Comparison of ENCODE assay signal across 19 mouse cellular contexts in the genomic region with DNA sequence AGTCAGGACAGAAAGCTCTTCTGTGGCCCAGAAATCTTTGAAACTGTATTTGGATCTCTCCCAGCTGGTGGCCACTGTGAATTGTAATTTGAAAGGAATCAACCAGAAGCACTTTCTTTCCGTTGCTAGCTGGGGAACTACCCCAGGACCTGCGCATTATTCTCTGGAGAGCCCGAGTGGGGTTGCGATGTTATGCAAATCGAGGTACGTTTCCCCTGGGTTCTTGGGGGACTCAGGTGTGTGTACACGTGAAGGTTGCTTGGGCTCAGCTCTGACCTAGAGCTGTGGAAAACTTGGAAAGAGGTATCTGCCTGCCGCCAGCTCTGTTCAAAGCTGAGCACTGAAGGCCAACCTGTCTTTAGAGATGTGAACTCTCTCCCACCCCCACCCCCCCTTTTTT. TPM values are rescaled to one million over a fixed set of nuclear protein-coding genes. Genes with fewer than 3 reads are reported as not detected.
A peak's percentile ranks its signal among the peaks of the same experiment; 100 is the strongest.
DNase-seq lines count a peak whose midpoint lies in the region; ATAC-seq and TF ChIP-seq lines count a peak whose summit lies in the region.
"Had no signal": no experiment of that assay in that cellular context is flagged by ENCODE, and none has a peak within 500 bp of the region (broad histone marks: within the 10 kb centered on the region; RNA-seq: fewer than 3 reads in every experiment).

No protein-coding gene starts in this region.

- no peaks in the 10 kb centered on the region for H3K36me3 ChIP-seq in liver, embryonic 11.5 days (ENCODE audit: control insufficient read depth, insufficient read depth, low read length)
- H3K36me3 ChIP-seq: midbrain, embryonic 12.5 days had no signal

- intact Hi-C loops in gastrocnemius, adult 2 months (cut with DNase I): no loop called here

- H3K4me3 ChIP-seq in gastrocnemius, adult 2 months: no peak overlapping the region
- H3K4me3 ChIP-seq in liver, embryonic 11.5 days (ENCODE audit: low read depth, low read length): peak overlapping the region; percentile 2; the same call in 1 of the 2 replicates
- H3K4me3 ChIP-seq: midbrain, embryonic 12.5 days had no signal

- H3K4me1 ChIP-seq in liver, embryonic 11.5 days (replicated peaks; ENCODE audit: control insufficient read depth, insufficient read depth, low read length): peaks cover 15% of the 10 kb centered on the region

- no peak for TF ChIP-seq CTCF in gastrocnemius, adult 2 months (IDR thresholded peaks at IDR 0.05)

- H3K9ac ChIP-seq in liver, embryonic 11.5 days (ENCODE audit: low read depth, low read length): no peak overlapping the region
- H3K9ac ChIP-seq: forebrain, postnatal 0 days; midbrain, embryonic 12.5 days had no signal

- no peaks in the 10 kb centered on the region for H3K9me3 ChIP-seq in liver, embryonic 11.5 days (ENCODE audit: control insufficient read depth, low read length)
- H3K9me3 ChIP-seq: hindbrain, embryonic 10.5 days; midbrain, embryonic 12.5 days had no signal

- H3K27me3 ChIP-seq in liver, embryonic 11.5 days (replicated peaks; ENCODE audit: control insufficient read depth, insufficient read depth, low read length): no peaks in the 10 kb centered on the region

- H3K27ac ChIP-seq in gastrocnemius, adult 2 months: peak overlapping the region; percentile 46; the same call in 1 of the 2 replicates
- H3K27ac ChIP-seq in liver, embryonic 11.5 days (ENCODE audit: low read depth, low read length): no peak overlapping the region
- H3K27ac ChIP-seq: hindbrain, embryonic 10.5 days; midbrain, embryonic 12.5 days had no signal

- no peak for DNase-seq in gastrocnemius, adult 2 months
- DNase-seq in gastrocnemius, adult 8-10 months (ENCODE audit: low spot score in 2 of 2): no peak
- DNase-seq in kidney, adult 11 months: peak; percentile 34
- DNase-seq in kidney, postnatal 14 days: no peak
- DNase-seq in liver, embryonic 11.5 days (ENCODE audit: low spot score): no peak
- no peak for DNase-seq in liver
- DNase-seq in R1 (ENCODE audit: low read depth, low spot score): peak; percentile 88
- DNase-seq in adrenal gland, postnatal 36 days: no peak
- DNase-seq: forebrain, postnatal 0 days; gastrocnemius, postnatal 25 days; lung, postnatal 14 days; retina, postnatal 1 day; thymus, adult 18-20 months had no signal

- peak overlapping the region; percentile 14; the same call in 1 of the 2 replicates for H3K4me2 ChIP-seq in liver, embryonic 11.5 days
- H3K4me2 ChIP-seq: midbrain, embryonic 12.5 days had no signal

- WGBS in liver, embryonic 11.5 days: 64% methylated on average over 8 of the region's 8 CpGs

- ATAC-seq in liver, embryonic 11.5 days (replicated peaks; ENCODE audit: low FRiP score): no peak
- ATAC-seq: forebrain, postnatal 0 days had no signal

RNA-seq across cellular contexts. Expression of a gene that starts 0.6 kb away (rescaled TPM):
- total RNA-seq in gastrocnemius, adult 2 months (2021): 1 to 10 TPM; 3.0 to 4.6 TPM
- total RNA-seq in gastrocnemius, adult 8-10 months (2022): 1 to 10 TPM; 1.7 to 3.9 (median 2.8) TPM
- 8.6 and 9.0 TPM in 2 replicates for polyA plus RNA-seq in liver, embryonic 11.5 days (2014; fragmentation: Nextera tagmentation; extraction: Ambion mirVana)
- total RNA-seq in adrenal gland, postnatal 36 days (2021): 10 to 100 TPM; 20.7 to 22.4 TPM

RNA-seq across cellular contexts. Expression of a gene that starts 21.6 kb away (rescaled TPM):
- 10 to 100 TPM; 12.2 to 20.4 TPM for total RNA-seq in gastrocnemius, adult 2 months (2021)
- 10 to 100 TPM in 2 of 4 experiments, 1 to 10 TPM in 2; 5.9 to 11.7 (median 8.8) TPM for total RNA-seq in gastrocnemius, adult 8-10 months (2022)
- polyA plus RNA-seq in liver, embryonic 11.5 days (2014; fragmentation: Nextera tagmentation; extraction: Ambion mirVana): 1.1 and 1.7 TPM in 2 replicates
- total RNA-seq in adrenal gland, postnatal 36 days (2021): 10 to 100 TPM; 30.7 to 51.0 TPM
- total RNA-seq: neutrophil, adult 5-6 weeks had no signal

RNA-seq across cellular contexts. Expression of a gene that starts 24.1 kb away (rescaled TPM):
- under 1 TPM; 0.08 to 0.25 TPM for total RNA-seq in gastrocnemius, adult 2 months (2021)
- total RNA-seq in gastrocnemius, adult 8-10 months (2022): under 1 TPM in 3 of 4 experiments, not detected in 1; 0.10 to 0.65 (median 0.56) TPM
- polyA plus RNA-seq in liver, embryonic 11.5 days (2014; fragmentation: Nextera tagmentation; extraction: Ambion mirVana): 0.26 and 0.36 TPM in 2 replicates
- 1 to 10 TPM; 6.6 to 8.5 TPM for total RNA-seq in adrenal gland, postnatal 36 days (2021)
- total RNA-seq: neutrophil, adult 5-6 weeks had no signal

RNA-seq across cellular contexts. Expression of a gene that starts 48.1 kb away (rescaled TPM):
- 10 to 100 TPM; 21.4 to 23.3 TPM for total RNA-seq in gastrocnemius, adult 2 months (2021)
- total RNA-seq in gastrocnemius, adult 8-10 months (2022): 10 to 100 TPM; 23.3 to 25.8 (median 25.1) TPM
- polyA plus RNA-seq in liver, embryonic 11.5 days (2014; fragmentation: Nextera tagmentation; extraction: Ambion mirVana): 43.5 and 47.5 TPM in 2 replicates
- total RNA-seq in adrenal gland, postnatal 36 days (2021): 10 to 100 TPM; 57.8 to 63.2 TPM

RNA-seq across cellular contexts. Expression of a gene that starts 48.3 kb away (rescaled TPM):
- total RNA-seq in gastrocnemius, adult 2 months (2021): 1 to 10 TPM in 1 of 2 experiments, under 1 TPM in 1; 0.87 to 2.0 TPM
- total RNA-seq in gastrocnemius, adult 8-10 months (2022): 1 to 10 TPM in 2 of 4 experiments, under 1 TPM in 2; 0.81 to 2.2 (median 1.0) TPM
- not detected in 2 replicates for polyA plus RNA-seq in liver, embryonic 11.5 days (2014; fragmentation: Nextera tagmentation; extraction: Ambion mirVana)
- total RNA-seq in adrenal gland, postnatal 36 days (2021): 1 to 10 TPM in 1 of 2 experiments, not detected in 1; 1.4 TPM
- total RNA-seq: gastrocnemius, postnatal 25 days; layer of hippocampus, adult 8-10 months had no signal
- polyA plus RNA-seq: embryonic facial prominence, embryonic 11.5 days; forebrain, postnatal 0 days; hindbrain, embryonic 10.5 days; intestine, embryonic 14.5 days; midbrain, embryonic 12.5 days had no signal

Comparison
In these comparisons a context has a peak if more than half of its experiments do, and no peak if none do; other contexts are left out.
1. DNase-seq: peak in kidney, adult 11 months (single experiment) and R1 (single experiment); none in gastrocnemius, adult 2 months (single experiment), gastrocnemius, adult 8-10 months (0 of 2), kidney, postnatal 14 days (single experiment), liver, embryonic 11.5 days (single experiment), liver (single experiment) and adrenal gland, postnatal 36 days (0 of 2).
2. RNA of a gene that starts 24.1 kb away (total RNA-seq): 6.6 to 8.5 TPM in adrenal gland, postnatal 36 days; 0.10 to 0.65 TPM in gastrocnemius, adult 8-10 months and 0.08 to 0.25 TPM in gastrocnemius, adult 2 months; every median in the first group is over 4 times any median in the second.